Mouse (Mus musculus): ENCODE data around the gene 1110051M20Rik. TPM values are rescaled to one million over a fixed set of nuclear protein-coding genes. Genes with fewer than 3 reads are reported as not detected.

The 1110051M20Rik gene
- total RNA-seq, 2 experiments from 2014 or later, result 90.6 to 107 TPM

DNA sequence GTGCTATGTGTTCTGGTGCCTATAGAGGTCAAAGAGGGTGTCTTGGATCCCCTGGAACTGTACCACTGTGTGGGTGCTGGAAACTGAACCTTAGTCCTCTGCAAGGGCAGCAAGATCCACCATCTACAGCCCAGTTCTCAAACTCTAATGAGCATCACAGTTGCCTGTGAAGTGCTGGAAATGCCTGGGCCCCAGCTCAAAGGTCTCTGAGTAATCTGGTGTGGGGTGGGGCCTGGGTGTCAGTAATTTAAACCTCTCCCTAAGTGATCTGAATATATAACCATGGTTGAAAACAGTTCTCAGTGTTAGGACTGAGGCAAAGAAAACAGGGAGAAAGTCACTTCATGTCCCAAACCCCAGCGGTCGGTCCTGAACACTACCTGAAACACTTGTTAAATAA, 81.2 kb downstream of the 1110051M20Rik start:
- no peak overlapping the region for H3K4me3 ChIP-seq
- no peak overlapping the region for H3K27ac ChIP-seq
- DNase-seq (ENCODE audit: extremely low spot score in 1 of 2, low spot score in 2 of 2), result no peak
- intact Hi-C loops (cut with DNase I), result no loop called here
- no peak for TF ChIP-seq CTCF (IDR thresholded peaks at IDR 0.05)

DNA sequence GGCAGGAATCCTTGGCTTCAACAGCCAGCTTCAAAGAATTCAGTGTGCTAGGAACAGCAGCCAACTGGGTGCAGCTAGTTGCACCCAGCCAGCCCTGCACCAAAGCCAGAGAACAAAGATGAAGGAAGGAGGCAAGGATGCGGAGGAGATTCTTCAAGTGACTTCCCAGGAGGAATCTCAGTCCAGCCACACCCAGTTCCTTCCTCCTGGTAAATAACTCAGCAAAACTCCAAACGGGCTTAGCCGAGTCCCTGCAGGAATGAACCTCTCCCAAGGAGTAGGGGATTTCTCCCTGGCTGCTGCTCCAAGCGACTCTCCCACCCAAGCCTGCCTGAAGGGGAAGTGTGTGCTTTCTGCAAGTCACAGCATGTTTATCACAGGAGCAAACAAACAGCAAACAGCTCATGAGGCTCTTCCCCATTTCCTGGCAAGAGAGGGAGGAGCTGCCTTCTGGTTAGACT, 83.4 kb downstream of the 1110051M20Rik start:
- TF ChIP-seq CTCF (IDR thresholded peaks at IDR 0.05), result no peak
- H3K4me3 ChIP-seq, result no peak overlapping the region
- no peak overlapping the region for H3K27ac ChIP-seq
- no peak for DNase-seq (ENCODE audit: extremely low spot score in 1 of 2, low spot score in 2 of 2)
- intact Hi-C loops (cut with DNase I), result no loop called here

DNA sequence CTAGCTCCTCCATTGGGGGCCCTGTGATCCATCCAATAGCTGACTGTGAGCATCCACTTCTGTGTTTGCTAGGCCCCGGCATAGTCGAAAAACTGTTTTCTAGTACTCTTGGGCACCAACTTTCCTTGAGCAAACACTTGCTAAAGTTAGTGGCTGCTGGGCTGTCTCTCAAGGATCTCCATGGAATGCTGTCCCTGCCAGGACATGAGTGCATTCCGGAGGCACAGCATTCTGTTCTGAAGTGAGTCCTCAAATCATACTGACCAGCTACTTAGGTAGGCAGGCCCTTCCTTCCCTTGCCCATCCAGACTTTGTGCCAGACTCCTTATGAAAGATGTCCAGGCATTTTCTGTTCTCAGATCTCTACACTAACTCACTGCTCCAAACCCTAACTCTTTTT, 88.7 kb downstream of the 1110051M20Rik start:
- intact Hi-C loops (cut with DNase I), result no loop called here
- DNase-seq (ENCODE audit: extremely low spot score in 1 of 2, low spot score in 2 of 2), result no peak
- TF ChIP-seq CTCF (IDR thresholded peaks at IDR 0.05), result no peak
- H3K4me3 ChIP-seq, result no peak overlapping the region
- no peak overlapping the region for H3K27ac ChIP-seq

DNA sequence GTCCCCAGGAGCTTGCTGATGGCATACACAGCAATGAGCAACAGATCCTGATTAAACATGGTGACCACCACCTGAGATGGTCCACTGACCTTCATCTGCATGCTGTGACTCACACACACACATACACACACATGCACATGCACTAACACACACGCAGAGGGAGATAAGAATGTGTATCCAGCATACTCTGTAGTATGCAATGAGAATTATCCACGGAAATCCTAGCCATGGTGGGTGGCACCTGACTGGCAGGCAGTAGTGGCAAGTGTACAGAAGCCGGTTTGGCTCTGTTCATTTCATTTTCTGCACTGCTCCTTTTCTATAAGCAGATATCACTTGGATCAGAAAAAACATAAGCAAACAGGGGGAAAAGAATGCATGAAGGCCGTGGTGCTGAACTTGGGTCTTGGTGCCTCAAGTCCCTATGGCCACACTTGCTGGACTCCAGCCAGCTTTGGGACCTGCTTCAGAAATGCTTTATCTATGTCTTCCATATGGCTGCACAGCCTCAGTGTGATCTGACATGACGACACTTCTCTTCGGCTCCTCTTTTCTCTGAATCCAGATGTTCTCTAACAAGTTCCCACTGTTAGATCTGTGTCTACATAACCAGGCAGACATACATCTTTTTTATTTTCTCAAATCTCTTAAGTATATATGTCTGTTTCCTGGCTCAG, 89.6 kb downstream of the 1110051M20Rik start:
- intact Hi-C loops (cut with DNase I), result no loop called here
- no peak for DNase-seq (ENCODE audit: extremely low spot score in 1 of 2, low spot score in 2 of 2)

DNA sequence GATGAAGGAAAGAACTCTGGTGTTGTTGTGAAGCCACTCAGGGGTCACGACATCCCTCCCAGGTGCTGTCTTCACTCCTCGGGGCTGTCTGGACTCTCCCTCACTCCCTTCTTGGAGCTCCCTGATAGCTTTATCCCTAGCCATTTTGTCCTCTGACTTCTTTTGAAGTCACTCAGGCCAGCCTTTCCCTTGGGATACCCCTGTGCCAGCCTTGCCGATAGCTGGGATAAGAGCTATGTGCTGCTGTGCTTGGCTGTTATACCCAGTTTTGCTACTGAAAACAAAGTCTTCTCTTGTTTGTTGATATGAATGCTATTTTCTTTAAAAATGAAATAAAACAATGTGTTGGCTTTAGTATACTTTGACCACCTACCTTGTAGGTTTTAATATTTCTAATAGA, 90.7 kb downstream of the 1110051M20Rik start:
- no peak overlapping the region for H3K4me3 ChIP-seq
- TF ChIP-seq CTCF (IDR thresholded peaks at IDR 0.05), result no peak
- DNase-seq (ENCODE audit: extremely low spot score in 1 of 2, low spot score in 2 of 2), result no peak
- intact Hi-C loops (cut with DNase I), result no loop called here
- H3K27ac ChIP-seq, result no peak overlapping the region

More for the DNA sequence above, 89.6 kb downstream of the 1110051M20Rik start:
- no peak overlapping the region for H3K4me3 ChIP-seq
- no peak overlapping the region for H3K27ac ChIP-seq
- no peak for TF ChIP-seq CTCF (IDR thresholded peaks at IDR 0.05)

DNA sequence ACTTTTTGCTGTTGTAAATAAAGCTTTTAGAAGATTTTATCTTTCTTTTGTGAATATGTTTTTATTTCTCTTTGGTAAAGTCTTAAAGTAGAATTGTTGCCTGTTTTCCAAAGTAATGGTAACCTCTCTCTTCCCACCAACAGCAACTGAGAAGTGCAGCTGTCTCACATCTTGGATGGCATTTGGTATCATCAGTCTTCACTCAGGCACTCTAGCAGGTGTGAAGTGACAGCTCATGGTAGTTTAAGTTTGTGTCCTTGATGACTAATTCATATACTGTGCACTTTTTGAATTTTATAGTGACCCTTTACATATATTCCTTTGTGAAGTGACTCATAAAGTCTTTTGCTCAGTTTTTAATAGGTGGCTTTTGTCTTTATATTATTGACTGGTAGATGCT, 92.7 kb downstream of the 1110051M20Rik start:
- no peak for TF ChIP-seq CTCF (IDR thresholded peaks at IDR 0.05)
- no peak overlapping the region for H3K4me3 ChIP-seq
- DNase-seq (ENCODE audit: extremely low spot score in 1 of 2, low spot score in 2 of 2), result no peak
- intact Hi-C loops (cut with DNase I), result no loop called here
- H3K27ac ChIP-seq, result no peak overlapping the region

DNA sequence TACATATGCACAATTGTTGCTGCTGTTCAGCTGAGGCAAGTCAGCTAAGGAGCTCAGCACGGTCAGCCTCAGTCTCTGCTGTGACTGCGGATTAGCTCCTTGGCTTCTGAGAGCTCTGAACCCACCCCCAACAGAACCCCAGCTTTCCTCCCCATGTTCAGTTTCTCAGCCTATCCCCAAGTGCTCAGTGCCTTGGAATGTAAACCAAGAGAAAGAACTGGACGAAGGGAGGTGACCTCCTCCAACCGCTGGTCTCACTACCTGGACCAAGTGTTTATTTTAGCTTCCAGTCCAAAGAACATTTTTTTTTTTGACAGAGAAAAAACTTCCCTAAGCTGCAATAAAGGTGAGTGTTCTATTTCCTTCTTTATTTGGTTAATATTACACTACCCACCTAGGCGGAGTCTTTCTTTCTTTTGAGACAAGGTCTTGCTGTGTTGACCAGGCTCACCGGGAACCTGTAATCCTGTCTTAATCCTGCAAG, 94.5 kb downstream of the 1110051M20Rik start:
- Histone ChIP-seq H3K27ac (no peak overlapping the region), H3K4me3 (no peak overlapping the region)
- no peak for TF ChIP-seq CTCF (IDR thresholded peaks at IDR 0.05)
- no peak for DNase-seq (ENCODE audit: extremely low spot score in 1 of 2, low spot score in 2 of 2)
- intact Hi-C loops (cut with DNase I), result no loop called here

DNA sequence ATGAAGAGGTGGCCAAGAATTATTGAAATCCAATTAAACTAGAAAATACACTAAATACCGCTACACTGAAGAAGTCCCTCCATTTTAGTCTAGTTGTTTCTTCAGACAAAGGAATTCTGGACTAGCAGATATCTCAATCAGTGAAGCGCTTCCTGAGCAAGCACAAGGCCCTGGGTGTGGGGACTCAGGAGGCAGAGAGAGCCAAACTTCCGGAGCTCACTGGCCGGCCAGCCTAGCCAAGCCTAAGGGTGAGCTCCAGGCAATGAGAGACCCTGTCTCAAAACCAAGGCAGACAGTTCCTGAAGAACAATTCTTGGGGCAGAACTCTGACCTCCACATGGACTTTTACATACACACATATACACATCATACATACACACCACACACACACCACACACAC, 95.6 kb downstream of the 1110051M20Rik start:
- Histone ChIP-seq H3K4me3 (no peak overlapping the region), H3K27ac (no peak overlapping the region)
- TF ChIP-seq CTCF (IDR thresholded peaks at IDR 0.05), result no peak
- DNase-seq (ENCODE audit: extremely low spot score in 1 of 2, low spot score in 2 of 2), result no peak
- intact Hi-C loops (cut with DNase I), result no loop called here

DNA sequence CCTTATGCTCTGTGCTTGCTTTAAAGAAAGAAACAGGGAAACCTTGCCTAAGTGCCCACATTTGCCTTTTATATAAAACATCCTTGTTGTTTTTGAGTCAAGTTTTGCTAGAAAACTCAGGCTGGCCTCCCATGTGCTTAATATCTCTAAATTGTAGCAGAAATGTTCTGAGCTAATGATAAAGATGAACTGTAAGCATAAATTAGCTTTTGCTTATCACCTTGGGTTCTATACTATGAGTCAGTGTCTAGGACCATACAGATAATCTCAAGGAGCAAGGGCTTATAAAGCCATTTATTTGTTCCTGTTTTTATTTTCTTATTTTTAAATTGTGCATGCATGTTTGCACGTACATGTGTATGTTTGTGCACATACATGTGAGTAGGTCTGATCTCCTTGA, 98.9 kb downstream of the 1110051M20Rik start:
- intact Hi-C loops (cut with DNase I), result no loop called here
- no peak for DNase-seq (ENCODE audit: extremely low spot score in 1 of 2, low spot score in 2 of 2)
- no peak for TF ChIP-seq CTCF (IDR thresholded peaks at IDR 0.05)
- Histone ChIP-seq H3K4me3 (no peak overlapping the region), H3K27ac (no peak overlapping the region)

DNA sequence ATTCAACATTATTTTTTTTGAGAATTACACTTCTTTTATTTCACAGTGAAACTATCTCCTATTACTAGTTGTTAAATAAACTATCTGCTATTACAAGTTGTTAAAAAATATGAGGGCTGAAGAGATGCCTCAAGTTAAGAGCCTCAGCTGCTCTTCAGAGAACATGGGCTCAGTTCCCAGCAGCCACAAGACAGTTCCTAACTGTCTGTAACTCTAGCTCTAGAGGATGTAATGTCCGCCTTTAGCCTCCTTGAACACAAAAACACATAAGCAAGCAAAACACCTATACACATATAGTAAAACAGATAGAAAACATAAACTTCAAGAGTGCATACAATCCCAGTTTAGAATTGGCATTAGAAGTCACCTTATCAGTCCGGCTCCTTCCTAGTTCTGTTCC, 104.9 kb downstream of the 1110051M20Rik start:
- Histone ChIP-seq H3K27ac (no peak overlapping the region), H3K4me3 (no peak overlapping the region)
- TF ChIP-seq CTCF (IDR thresholded peaks at IDR 0.05), result no peak
- no peak for DNase-seq (ENCODE audit: extremely low spot score in 1 of 2, low spot score in 2 of 2)
- intact Hi-C loops (cut with DNase I), result no loop called here

DNA sequence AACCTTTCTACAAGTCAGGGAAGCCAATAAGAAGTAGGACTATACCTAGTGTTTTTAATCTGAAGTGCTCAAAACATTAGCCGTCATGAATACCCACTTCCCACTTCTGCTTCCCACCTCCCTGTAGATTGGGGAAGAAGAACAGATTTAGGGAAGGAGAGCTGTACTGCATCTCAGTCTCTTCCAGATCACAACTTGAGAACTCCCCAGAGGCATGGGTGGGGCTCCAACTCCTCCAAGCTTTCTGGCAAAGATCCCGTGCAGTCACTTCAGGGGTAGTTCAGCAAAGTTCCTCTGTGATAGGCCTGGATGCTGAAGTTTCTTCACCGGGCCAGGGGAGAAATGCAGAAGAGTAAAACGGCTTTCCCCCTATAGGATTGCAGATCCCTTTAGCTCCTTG, 109.4 kb downstream of the 1110051M20Rik start:
- Histone ChIP-seq H3K4me3 (no peak overlapping the region), H3K27ac (no peak overlapping the region)
- DNase-seq (ENCODE audit: extremely low spot score in 1 of 2, low spot score in 2 of 2), result no peak
- intact Hi-C loops (cut with DNase I), result no loop called here
- TF ChIP-seq CTCF (IDR thresholded peaks at IDR 0.05), result no peak

DNA sequence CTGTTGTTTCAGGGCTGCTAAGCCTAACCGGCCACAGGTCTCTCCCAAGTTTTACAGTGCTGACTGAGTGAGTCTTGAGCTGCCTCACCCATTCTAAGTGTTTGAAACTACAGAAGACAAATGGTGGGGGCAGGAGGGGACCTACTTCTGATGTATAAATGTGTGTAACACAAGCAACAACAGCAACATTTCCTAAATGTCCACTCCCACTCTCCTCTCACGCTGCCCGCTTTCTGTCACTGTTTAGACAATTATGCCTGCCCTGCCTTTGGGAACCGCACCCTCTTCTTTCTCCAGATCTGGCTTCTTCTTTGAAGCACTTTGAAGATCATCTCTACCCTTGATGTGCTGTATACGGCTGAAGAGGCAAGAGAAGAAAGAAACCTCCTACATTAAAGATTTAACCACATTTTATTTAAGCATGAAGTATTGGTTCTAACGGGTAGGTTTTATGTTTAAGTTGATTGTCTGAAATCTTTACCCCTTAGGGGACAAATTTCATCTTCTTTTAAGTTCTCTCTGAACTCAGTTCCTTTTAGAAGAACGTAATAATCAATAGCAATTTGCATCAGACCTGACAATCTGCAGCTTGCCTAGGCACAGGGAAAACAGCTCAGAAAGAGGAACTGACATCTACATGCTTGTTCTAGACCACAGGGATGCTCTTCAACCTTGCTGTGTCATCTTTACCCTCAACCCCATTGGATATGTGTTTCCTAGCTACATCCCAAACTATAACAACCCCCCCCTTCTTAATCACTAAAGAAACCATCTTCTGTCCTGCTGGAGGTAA, 113.3 kb downstream of the 1110051M20Rik start:
- intact Hi-C loops (cut with DNase I), result no loop called here
- Histone ChIP-seq H3K27ac (no peak overlapping the region; the same call in 1 of the 2 replicates), H3K4me3 (no peak overlapping the region)
- DNase-seq (ENCODE audit: extremely low spot score in 1 of 2, low spot score in 2 of 2), result no peak
- no peak for TF ChIP-seq CTCF (IDR thresholded peaks at IDR 0.05)
